Mouse (Mus musculus): ENCODE results near the gene Gm44511.

The Gm44511 gene

GRCm38 (mm10) chr6:128826132-128826531, at the start of gene Gm44511, which contains the start of gene Klrb1b:
Gm44511 (minus strand) TSS chr6:128826315.
Klrb1b (minus strand) TSS chr6:128826331.
- in situ Hi-C loops (cut with MboI; ENCODE audit: low sequenced_read_pairs) = no loop called here

DNA sequence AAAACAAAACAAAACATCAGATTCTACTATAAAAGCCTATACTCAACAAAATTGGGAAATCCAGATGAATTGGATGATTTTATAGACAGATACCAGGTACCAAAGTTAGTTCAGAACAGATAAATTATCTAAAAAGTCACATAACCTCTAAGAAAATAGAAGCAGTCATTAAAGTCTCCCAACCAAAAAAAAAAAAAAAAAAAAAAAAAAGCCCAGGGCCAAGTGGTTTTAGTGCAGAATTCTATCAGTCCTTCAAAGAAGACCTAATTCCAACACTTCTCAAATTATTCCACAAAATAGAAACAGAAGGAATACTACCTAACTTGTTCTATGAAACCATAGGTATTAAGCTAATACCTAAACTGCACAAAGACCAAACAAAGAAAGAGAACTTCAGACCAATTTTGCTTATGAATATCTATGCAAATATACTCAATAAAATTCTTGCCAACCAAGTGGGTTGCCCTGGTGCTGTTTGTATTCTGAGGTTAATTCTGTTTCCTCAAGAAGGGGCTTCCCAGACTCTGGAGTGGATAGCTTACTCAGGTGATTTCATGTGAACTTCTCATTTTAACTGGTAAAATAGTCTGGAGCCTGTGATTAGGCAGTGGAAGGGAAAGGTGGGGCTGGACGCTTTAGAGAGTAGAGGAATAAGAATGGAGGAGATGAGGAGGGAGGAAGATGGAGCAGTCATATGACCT, 45.9 kb upstream of the Gm44511 start:
- in situ Hi-C loops (cut with MboI; ENCODE audit: low sequenced_read_pairs) = no loop called here

GRCm38 (mm10) chr6:128868861-128869260, 42.7 kb upstream of the Gm44511 start:
- in situ Hi-C loops (cut with MboI; ENCODE audit: low sequenced_read_pairs) = no loop called here

- in situ Hi-C loops (cut with MboI; ENCODE audit: low sequenced_read_pairs) = loop anchor here (10.0 kb wide), 2 partner anchors 197 to 507 kb away; no protein-coding TSS in a partner anchor
Measured at GRCm38 (mm10) chr6:128857976-128858375, 31.9 kb upstream of the Gm44511 start.

GRCm38 (mm10) chr6:128856250-128856649, 30.1 kb upstream of the Gm44511 start:
- in situ Hi-C loops (cut with MboI; ENCODE audit: low sequenced_read_pairs) = loop anchor here (10.0 kb wide), 2 partner anchors 199 to 509 kb away; no protein-coding TSS in a partner anchor

DNA sequence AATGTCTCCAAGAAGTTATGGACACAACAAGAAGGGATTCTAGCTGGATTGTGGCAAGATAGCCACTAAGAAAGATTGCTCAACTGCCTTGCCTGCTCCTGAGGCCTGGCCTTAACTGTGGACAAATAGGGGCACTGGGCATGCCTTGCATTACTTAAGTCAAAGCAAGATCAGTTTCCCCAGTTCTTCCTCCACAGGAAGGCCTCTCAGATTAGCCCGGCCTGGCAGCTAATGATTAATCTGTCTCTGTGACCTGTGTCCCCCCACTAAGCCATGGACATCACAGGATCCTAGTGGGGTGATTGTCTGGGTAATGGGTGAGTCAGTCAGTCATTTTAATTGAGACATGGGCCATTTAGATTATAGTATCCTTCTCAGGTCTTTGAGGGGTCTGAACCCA, 29.4 kb upstream of the Gm44511 start:
- in situ Hi-C loops (cut with MboI; ENCODE audit: low sequenced_read_pairs) = loop anchor here (10.0 kb wide), 2 partner anchors 199 to 509 kb away; no protein-coding TSS in a partner anchor

DNA sequence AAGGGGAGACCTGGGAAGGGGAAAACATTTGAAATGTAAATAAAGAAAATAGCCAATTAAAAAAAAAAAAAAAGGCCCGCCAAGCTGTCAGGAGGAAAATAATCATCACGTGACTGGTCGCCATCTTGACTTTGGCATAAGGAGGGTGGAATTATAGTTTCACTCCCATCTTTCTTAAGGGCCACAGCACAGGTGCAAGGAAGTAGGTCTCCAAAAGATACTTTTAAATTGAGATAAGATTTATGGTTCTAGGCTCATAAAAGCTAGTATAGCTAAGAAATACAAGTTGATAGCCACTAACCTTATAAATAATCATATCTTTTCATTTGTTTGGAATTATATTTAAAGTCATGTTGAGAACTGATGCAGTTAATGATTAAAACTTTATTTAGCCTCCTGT, 28.8 kb upstream of the Gm44511 start:
- in situ Hi-C loops (cut with MboI; ENCODE audit: low sequenced_read_pairs) = loop anchor here (10.0 kb wide), 2 partner anchors 200 to 510 kb away; no protein-coding TSS in a partner anchor

GRCm38 (mm10) chr6:128854024-128854820, 28.1 kb upstream of the Gm44511 start:
- in situ Hi-C loops (cut with MboI; ENCODE audit: low sequenced_read_pairs) = loop anchor here (10.0 kb wide), 2 partner anchors 201 to 511 kb away; no protein-coding TSS in a partner anchor

DNA sequence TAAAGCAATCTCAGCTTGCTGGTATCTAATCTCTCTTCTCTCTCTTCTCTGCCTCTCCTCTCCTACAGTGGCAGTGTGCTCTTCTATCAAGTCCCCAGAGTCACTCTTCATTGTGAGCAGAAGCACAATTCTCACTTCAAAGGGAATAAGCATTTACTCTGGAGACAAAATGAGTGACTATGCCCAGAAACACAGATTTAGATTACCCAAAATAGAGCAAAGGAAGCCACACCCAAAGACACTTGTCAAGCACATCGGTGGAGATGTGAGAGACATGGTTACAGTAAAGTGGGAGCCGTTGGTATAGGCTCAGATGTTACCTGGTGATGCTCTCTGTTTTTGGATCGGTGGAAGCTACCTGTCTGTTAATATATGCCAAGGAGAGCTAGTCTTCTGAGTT, 26.7 kb upstream of the Gm44511 start:
- in situ Hi-C loops (cut with MboI; ENCODE audit: low sequenced_read_pairs) = loop anchor here (10.0 kb wide), 2 partner anchors 202 to 512 kb away; no protein-coding TSS in a partner anchor

- in situ Hi-C loops (cut with MboI; ENCODE audit: low sequenced_read_pairs) = loop anchor here (10.0 kb wide), 2 partner anchors 204 to 514 kb away; no protein-coding TSS in a partner anchor
Measured at GRCm38 (mm10) chr6:128851151-128851550, 25.0 kb upstream of the Gm44511 start.

DNA sequence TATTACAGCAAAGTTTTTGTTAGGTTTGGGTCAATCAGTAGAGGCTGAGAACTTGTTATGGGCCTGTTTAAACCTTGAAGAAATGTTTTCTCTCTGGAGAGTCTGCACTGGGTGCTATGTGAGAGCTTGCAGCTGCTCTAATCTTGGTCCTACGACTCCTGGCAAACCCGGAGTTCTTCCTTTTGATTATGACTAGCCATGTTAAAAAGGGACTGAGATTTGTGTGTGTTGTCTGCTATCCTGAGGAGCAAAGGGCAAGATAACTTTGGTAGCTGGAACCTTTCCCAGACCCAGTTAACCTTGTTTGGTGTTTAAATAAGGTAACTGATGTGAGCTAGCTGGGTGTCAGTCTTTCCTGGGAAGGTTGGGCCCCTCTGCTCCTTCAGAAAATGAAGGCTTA, 24.6 kb upstream of the Gm44511 start:
- in situ Hi-C loops (cut with MboI; ENCODE audit: low sequenced_read_pairs) = loop anchor here (10.0 kb wide), 2 partner anchors 204 to 514 kb away; no protein-coding TSS in a partner anchor

GRCm38 (mm10) chr6:128849902-128850301, 23.8 kb upstream of the Gm44511 start:
- in situ Hi-C loops (cut with MboI; ENCODE audit: low sequenced_read_pairs) = loop anchor here (5.0 to 10.0 kb wide), 3 partner anchors 205 to 515 kb away; no protein-coding TSS in a partner anchor

DNA sequence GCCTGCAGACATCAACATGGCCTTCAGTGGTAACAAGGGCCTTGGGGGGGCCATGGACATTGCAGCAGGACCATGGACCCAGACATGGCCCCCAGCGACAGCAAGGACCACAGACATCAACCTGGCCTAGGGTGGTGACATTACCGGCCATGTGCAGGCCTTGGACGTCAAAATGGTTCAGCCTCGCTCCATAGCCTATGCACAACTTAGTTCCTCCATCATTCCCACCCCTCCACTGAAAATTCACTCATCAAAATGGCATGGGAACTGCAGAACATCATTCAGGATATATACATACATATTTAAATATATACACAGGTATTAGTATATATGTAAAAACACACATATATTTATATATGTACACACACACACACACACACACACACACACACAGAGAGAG, 21.3 kb upstream of the Gm44511 start:
- in situ Hi-C loops (cut with MboI; ENCODE audit: low sequenced_read_pairs) = loop anchor here (5.0 kb wide), 1 partner anchor 400 kb away; no protein-coding TSS in a partner anchor

DNA sequence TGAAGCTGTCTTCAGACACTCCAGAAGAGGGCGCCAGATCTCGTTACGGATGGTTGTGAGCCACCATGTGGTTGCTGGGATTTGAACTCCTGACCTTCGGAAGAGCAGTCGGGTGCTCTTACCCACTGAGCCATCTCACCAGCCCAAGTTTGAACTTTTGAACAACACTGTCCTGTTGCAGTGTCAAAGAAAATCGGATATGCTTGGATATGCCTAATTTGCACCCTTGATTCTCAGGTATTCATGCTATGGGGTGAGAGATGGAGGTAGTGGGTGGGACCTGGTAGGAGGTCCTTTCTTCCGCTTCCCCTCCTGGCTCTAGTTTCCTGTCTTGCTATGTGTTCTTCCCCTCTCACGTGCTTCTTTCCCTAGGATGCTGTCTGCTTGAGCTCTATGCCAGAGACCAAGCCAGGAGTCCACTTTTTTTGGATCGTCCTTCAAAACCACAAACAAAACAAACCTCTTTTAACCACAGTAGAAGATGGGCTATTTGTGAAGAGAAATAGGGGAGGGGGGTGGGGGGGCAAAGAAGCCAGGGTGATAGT, 20.0 kb upstream of the Gm44511 start:
- in situ Hi-C loops (cut with MboI; ENCODE audit: low sequenced_read_pairs) = loop anchor here (5.0 kb wide), 1 partner anchor 401 kb away; no protein-coding TSS in a partner anchor

DNA sequence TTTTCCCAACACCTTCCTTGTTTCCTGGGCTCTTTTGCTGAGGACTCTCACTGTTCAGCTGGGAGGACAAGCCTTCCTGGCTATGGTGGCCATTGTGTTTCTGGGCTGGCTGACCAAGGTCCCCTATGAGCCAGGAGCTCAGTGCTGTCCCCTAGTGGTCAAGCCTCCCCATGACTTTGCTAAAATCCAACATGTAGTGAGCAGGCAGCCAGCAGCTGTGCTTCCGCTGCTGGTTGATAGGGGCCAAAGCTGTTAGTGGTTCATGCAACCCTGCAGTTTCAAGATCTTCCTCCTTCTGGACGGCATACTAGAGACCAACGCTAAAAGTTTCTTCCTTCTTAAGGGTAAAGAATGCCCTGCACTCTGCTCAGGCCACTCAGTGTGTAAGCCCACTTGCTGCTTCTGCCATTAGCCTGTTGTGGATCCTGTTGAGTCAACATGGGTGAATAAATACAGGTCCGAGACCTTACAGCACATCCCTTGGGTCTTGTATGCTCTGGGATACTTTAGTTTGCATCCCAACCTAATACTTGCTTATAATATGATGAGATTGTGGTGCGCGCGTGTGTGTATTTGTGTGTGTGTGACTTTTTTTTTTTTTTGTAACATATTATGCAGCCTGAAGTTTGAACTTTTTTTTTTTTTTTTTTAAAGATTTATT, 19.3 kb upstream of the Gm44511 start:
- in situ Hi-C loops (cut with MboI; ENCODE audit: low sequenced_read_pairs) = loop anchor here (5.0 kb wide), 1 partner anchor 402 kb away; no protein-coding TSS in a partner anchor

- in situ Hi-C loops (cut with MboI; ENCODE audit: low sequenced_read_pairs) = loop anchor here (5.0 kb wide), 2 partner anchors 42 to 403 kb away; no protein-coding TSS in a partner anchor
Measured at GRCm38 (mm10) chr6:128844586-128845080, 18.5 kb upstream of the Gm44511 start.

GRCm38 (mm10) chr6:128844131-128844530, 18.0 kb upstream of the Gm44511 start:
- in situ Hi-C loops (cut with MboI; ENCODE audit: low sequenced_read_pairs) = loop anchor here (5.0 kb wide), 1 partner anchor 42 kb away; no protein-coding TSS in a partner anchor

DNA sequence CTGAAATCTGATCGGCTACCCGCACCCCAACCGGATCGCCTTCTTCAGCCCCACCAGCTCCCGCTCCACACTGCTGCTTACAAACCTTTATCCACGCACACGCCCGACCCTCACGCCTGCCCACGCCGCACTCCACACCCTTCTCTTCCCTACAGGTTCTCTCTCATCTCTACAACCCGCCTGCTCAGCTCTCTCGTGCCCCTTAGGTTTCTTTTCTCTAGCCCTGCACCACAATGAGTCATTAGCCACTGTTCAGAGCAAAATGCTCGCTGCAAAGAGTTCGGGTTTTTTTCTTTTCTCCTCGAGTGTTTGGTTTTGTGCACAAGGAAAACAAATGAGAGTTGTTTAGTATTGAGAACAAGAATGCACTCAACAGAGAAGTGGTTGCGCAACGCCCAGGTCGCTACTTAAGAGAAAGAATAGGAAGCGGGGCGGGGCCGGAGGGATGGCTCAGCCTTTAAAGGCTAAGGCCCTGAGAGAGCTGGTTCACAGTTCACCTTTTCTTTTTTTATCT, 17.4 kb upstream of the Gm44511 start:
- in situ Hi-C loops (cut with MboI; ENCODE audit: low sequenced_read_pairs) = loop anchor here (5.0 kb wide), 1 partner anchor 41 kb away; no protein-coding TSS in a partner anchor

- in situ Hi-C loops (cut with MboI; ENCODE audit: low sequenced_read_pairs) = loop anchor here (5.0 kb wide), 1 partner anchor 41 kb away; no protein-coding TSS in a partner anchor
Measured at GRCm38 (mm10) chr6:128842945-128843478, 16.9 kb upstream of the Gm44511 start.

All from CH12F3 (cell line).